Mouse (Mus musculus) megakaryocyte progenitor cell, adult 5-6 weeks (primary cell): ENCODE measurements around the gene Kif3b. TPM values are rescaled to one million over a fixed set of nuclear protein-coding genes. Genes with fewer than 3 reads are reported as not detected.
A peak's percentile ranks its signal among the peaks of the same experiment; 100 is the strongest.
"Not testable (repeated sequence)": the region's sequence is repeated elsewhere in the genome, so short reads cannot be mapped to it uniquely, and the experiment has no call there.

ENCODE experiments used
- ATAC-seq: replicated peaks from 2 replicates; pipeline ENCODE4 v1.8.0; 2016; ENCODE audit warnings: mild to moderate bottlenecking, moderate TSS enrichment, inconsistent platforms; ENCODE audit not compliant: poor library complexity
- total RNA-seq, 2 experiments: library from RNA; stranded (forward) in 1 of 2; stranded (reverse) in 1 of 2; fragments of 157-497, 149-512 nt in 1 of 2; fragments of 200-1000 nt in 1 of 2; gene quantifications; 2 replicates each; pipeline versions ENCODE4 v1.2.3 to v1.2.4; 2015 to 2017

Kif3b gene
- total RNA-seq, 2 experiments from 2014 or later = 5.5 to 9.9 TPM

- ATAC-seq = 0 out of 2 replicates have a peak, but pooled peaks have one; percentile 0
These were observed 53.8 kb downstream of the Kif3b start for GRCm38 (mm10) chr2:153345071-153345453.

- peak; percentile 81 for ATAC-seq
These were observed 54.4 kb downstream of the Kif3b start, which contains the start of gene Asxl1 for GRCm38 (mm10) chr2:153345454-153346220. Gene Asxl1 (plus strand): TSS chr2:153345829.

- peak; percentile 9 for ATAC-seq
These were observed 55.3 kb downstream of the Kif3b start for GRCm38 (mm10) chr2:153346221-153347182.

GRCm38 (mm10) chr2:153347183-153347781 lies 56.1 kb downstream of the Kif3b start:
- ATAC-seq = no peak

GRCm38 (mm10) chr2:153348100-153348831 lies 57.1 kb downstream of the Kif3b start:
- ATAC-seq = no peak

DNA sequence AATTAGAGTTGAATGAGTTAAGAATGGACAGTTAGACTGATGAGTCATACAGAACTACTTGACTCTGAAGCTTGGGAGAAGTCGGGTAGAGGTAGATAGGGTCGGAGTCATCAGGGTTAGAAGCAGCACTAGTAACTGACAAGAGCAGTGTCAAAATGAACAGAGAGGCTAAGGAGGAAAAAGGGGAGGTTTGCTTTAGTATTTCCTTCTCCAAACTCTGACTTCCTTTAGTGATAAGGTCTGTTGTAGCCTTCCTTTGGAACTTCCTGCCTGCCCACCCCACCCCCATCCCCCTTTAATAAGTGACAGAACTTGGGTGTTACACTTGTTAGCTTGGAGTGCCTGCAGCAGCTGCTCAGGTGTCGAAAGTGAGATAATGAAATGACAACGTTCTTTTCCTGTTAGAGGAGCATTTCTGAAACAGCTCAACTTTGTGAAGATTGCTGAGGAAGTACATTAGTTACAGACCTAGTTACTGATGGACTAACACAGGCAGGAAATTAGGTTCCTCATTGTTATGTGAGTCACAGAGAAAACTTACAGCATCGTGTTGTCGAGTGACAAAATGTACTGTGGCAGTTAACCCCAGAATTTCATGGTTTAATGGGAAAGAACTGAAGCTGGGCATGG lies 59.5 kb downstream of the Kif3b start:
- ATAC-seq = peak; percentile 57

DNA sequence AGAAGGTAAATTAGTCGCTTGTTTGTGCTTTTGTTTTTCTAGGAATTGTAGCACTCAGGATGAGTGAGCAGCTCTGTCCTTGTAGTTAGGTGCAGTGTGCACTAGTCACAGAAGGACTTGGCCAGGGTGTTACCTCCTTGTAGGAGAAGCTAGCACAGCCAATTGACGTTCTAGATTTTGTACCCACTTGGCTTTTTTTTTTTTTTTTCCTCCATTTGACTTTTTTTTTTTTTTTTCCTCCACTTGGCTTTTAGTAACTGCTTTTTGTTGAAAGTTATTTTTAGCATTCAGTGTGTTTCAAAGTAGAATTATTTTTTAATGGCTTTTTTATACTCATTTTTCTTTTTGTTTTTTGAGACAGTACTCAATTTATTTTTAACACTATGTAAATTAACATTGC lies 63.4 kb downstream of the Kif3b start:
- ATAC-seq = no peak

DNA sequence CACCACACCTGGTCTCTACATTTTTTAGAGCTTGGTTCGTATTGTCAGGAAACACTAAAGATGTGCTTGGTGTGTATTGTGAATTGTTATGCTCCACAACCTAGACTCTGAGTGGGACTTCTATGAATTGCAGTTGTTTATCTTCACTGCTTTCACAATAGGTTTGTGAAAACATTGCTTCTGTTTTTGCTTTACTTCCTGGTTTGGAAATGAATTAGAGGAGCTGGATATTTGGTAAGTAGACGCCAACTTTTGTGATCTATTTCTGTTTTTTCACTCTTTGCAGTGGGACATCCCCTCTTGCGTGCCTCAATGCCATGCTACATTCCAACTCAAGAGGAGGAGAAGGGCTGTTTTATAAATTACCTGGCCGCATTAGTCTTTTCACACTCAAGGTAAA lies 65.6 kb downstream of the Kif3b start:
- ATAC-seq = no peak

GRCm38 (mm10) chr2:153361101-153361710 lies 70.0 kb downstream of the Kif3b start:
- ATAC-seq = no peak

- ATAC-seq = not testable (repeated sequence)
These were observed 73.3 kb downstream of the Kif3b start for GRCm38 (mm10) chr2:153364531-153364930.

DNA sequence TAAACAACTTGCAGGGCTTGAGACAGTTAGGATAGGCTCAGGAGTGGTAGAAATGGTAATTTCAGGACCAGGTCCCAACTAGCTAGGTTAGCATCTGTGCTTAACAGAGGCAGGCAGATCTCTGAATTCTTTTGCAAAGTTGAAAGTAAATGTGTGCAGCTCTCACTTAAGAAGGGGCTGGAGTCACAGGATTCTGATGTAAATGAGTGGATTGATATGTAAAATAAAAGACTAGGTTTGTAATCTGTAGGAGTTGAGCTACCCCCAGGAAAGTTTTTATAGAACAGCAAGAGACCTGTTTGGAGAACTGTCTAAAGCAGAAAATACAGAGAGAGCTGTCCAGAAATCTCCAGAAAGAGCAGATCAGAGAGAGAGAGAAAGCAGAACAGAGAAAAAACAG lies 79.7 kb downstream of the Kif3b start:
- ATAC-seq = no peak

DNA sequence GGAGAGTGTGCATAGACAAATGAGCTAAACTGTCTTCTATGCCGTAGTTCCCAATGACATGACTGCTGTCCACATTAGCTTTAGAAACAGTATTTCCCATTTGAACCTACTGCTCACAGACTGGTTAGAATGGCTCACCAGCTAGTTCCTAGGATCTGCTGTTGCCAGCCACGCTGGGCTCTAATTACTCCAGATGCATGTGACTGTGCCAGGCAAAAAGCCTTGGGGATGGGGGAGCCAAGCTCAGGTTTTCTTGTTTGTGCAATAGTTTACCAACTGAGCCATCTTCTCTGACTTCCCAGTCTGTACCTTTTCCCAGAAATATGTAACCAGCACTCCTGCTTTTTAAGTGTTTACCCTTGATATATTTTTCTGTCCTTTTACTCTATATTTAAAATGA lies 84.2 kb downstream of the Kif3b start:
- ATAC-seq = no peak

DNA sequence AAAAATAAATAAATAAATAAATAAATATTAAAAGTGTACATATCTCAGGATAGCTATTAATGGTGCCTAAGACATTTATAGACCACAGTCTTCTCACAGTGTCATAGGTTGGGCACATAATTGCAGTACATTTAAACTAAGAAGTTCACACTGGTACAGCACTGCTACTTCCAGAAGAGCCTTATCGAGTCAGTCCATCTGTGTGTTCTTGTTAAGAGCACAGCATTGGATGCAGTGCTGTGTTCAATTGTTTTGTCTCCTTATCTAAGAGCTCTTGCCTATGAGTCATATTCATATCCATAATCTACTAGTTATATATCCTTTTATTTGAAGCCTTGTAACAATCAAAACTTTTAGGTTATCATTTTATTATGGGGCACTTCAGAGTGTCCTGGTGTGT lies 89.3 kb downstream of the Kif3b start:
- ATAC-seq = peak; percentile 57

Other genes with a start within 250 kb of the Kif3b start
- gene Ccm2l, start 225.5 kb upstream of the Kif3b start, total RNA-seq (2015) = 2.5 and 2.8 TPM in 2 replicates
- gene Ccm2l, start 225.5 kb upstream of the Kif3b start, total RNA-seq (2017) = 1.2 and 2.2 TPM in 2 replicates
- gene Hck, start 182.9 kb upstream of the Kif3b start, total RNA-seq (2015) = 16.3 and 17.3 TPM in 2 replicates
- 20.1 and 25.7 TPM in 2 replicates for gene Hck, start 182.9 kb upstream of the Kif3b start, total RNA-seq (2017)
- 59.2 and 60.4 TPM in 2 replicates for gene Tm9sf4, start 130.1 kb upstream of the Kif3b start, total RNA-seq (2015)
- 65.8 and 89.2 TPM in 2 replicates for gene Tm9sf4, start 130.1 kb upstream of the Kif3b start, total RNA-seq (2017)
- 8.0 and 10.8 TPM in 2 replicates for gene Tspyl3, start 66.0 kb upstream of the Kif3b start, total RNA-seq (2015)
- gene Tspyl3, start 66.0 kb upstream of the Kif3b start, total RNA-seq (2017) = 7.0 and 8.9 TPM in 2 replicates
- 42.3 and 45.4 TPM in 2 replicates for gene Plagl2, start 50.0 kb upstream of the Kif3b start, total RNA-seq (2015)
- 5.6 TPM in 2 replicates for gene Plagl2, start 50.0 kb upstream of the Kif3b start, total RNA-seq (2017)
- 14.0 and 14.9 TPM in 2 replicates for gene Pofut1, start 49.9 kb upstream of the Kif3b start, total RNA-seq (2015)
- gene Pofut1, start 49.9 kb upstream of the Kif3b start, total RNA-seq (2017) = 16.7 and 22.1 TPM in 2 replicates
- gene Asxl1, start 54.4 kb downstream of the Kif3b start, total RNA-seq (2015) = 31.1 and 32.0 TPM in 2 replicates
- gene Asxl1, start 54.4 kb downstream of the Kif3b start, total RNA-seq (2017) = 20.0 and 24.1 TPM in 2 replicates
- gene 4930404H24Rik, start 201.4 kb downstream of the Kif3b start, total RNA-seq (2015) = not detected in 2 replicates
- gene 4930404H24Rik, start 201.4 kb downstream of the Kif3b start, total RNA-seq (2017) = not detected in 2 replicates
- 3.0 and 4.4 TPM in 2 replicates for gene Nol4l, start 238.6 kb downstream of the Kif3b start, total RNA-seq (2015)
- 1.4 and 3.7 TPM in 2 replicates for gene Nol4l, start 238.6 kb downstream of the Kif3b start, total RNA-seq (2017)